In the genomic region with DNA sequence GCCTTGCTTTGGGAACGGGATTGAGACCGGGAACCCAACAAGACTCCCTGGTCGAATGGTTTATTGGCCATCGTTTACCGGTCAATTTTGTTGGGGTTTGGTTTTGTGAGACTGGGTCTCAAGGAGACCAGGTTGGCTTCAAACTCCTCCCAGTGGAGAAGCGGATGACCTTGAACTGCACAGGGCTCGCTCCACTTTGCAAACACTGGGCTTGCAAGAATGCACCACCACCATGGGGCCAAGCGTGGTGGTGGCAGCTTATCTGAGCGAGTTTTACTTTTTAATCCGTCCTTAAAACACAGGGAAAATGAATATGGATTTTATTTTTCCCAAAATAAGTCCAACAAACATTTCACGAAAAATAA, we compare ENCODE assay signal across 8 mouse cellular contexts. TPM values are rescaled to one million over a fixed set of nuclear protein-coding genes. Genes with fewer than 3 reads are reported as not detected.
DNase-seq lines count a peak whose midpoint lies in the region; ATAC-seq lines count a peak whose summit lies in the region.

No protein-coding gene starts in this region.

- peak overlapping the region; percentile 74 for H3K9ac ChIP-seq in heart, embryonic 15.5 days
- no peak overlapping the region for H3K9ac ChIP-seq in hindbrain, embryonic 12.5 days
- H3K9ac ChIP-seq in midbrain, embryonic 14.5 days (replicated peaks; ENCODE audit: low read length) = peak overlapping the region; percentile 66

- no peaks in the 10 kb centered on the region for H3K9me3 ChIP-seq in heart, embryonic 15.5 days (replicated peaks)
- no peaks in the 10 kb centered on the region for H3K9me3 ChIP-seq in hindbrain, embryonic 12.5 days (replicated peaks)
- no peaks in the 10 kb centered on the region for H3K9me3 ChIP-seq in midbrain, embryonic 14.5 days (ENCODE audit: control insufficient read depth, low read length)

- no peak overlapping the region for H3K27ac ChIP-seq in heart, embryonic 15.5 days
- H3K27ac ChIP-seq in brown adipose tissue, adult 24 weeks (replicated peaks; ENCODE audit: low read depth, low read length) = 0 out of 2 replicates have a peak overlapping the region, but pooled peaks have one; percentile 2
- H3K27ac ChIP-seq in hindbrain, embryonic 12.5 days = no peak overlapping the region
- H3K27ac ChIP-seq in midbrain, embryonic 14.5 days (replicated peaks; ENCODE audit: low read depth, low read length) = no peak overlapping the region

- WGBS in heart, embryonic 15.5 days = 21% methylated on average over 11 of the region's 11 CpGs
- WGBS in hindbrain, embryonic 12.5 days = 24% methylated on average over 11 of the region's 11 CpGs
- WGBS in midbrain, embryonic 14.5 days = 19% methylated on average over 11 of the region's 11 CpGs

- no peak for DNase-seq in heart, adult 9 months (ENCODE audit: low spot score in 2 of 2)
- peak; percentile 45 for DNase-seq in midbrain, embryonic 14.5 days
- no peak for DNase-seq in left cerebral cortex, postnatal 10 days (ENCODE audit: extremely low spot score in 1 of 2, low spot score in 2 of 2)
- DNase-seq in layer of hippocampus, adult 9-10 months (ENCODE audit: low spot score) = no peak
- DNase-seq in layer of hippocampus, postnatal 10 days (ENCODE audit: low spot score in 2 of 2) = no peak

- peak; percentile 62; the same call in 1 of the 2 replicates for ATAC-seq in heart, embryonic 15.5 days (replicated peaks; ENCODE audit: insufficient number of reproducible peaks, insufficient read depth, low FRiP score, low read depth)
- ATAC-seq in hindbrain, embryonic 12.5 days (ENCODE audit: low FRiP score) = peak; percentile 73
- peak; percentile 53; the same call in 1 of the 2 replicates for ATAC-seq in midbrain, embryonic 14.5 days (ENCODE audit: low FRiP score, low TSS enrichment)

- H3K4me3 ChIP-seq in heart, embryonic 15.5 days = peak overlapping the region; percentile 77
- peak overlapping the region; percentile 73 for H3K4me3 ChIP-seq in brown adipose tissue, adult 24 weeks (ENCODE audit: insufficient read depth, low read depth, low read length)
- H3K4me3 ChIP-seq in hindbrain, embryonic 12.5 days = peak overlapping the region; percentile 71
- H3K4me3 ChIP-seq in midbrain, embryonic 14.5 days (replicated peaks; ENCODE audit: low read depth, low read length) = peak overlapping the region; percentile 75

- peak overlapping the region; percentile 96 for H3K4me2 ChIP-seq in heart, embryonic 15.5 days
- peak overlapping the region; percentile 100 for H3K4me2 ChIP-seq in hindbrain, embryonic 12.5 days (replicated peaks)
- H3K4me2 ChIP-seq in midbrain, embryonic 14.5 days (ENCODE audit: low read length) = peak overlapping the region; percentile 100

- H3K36me3 ChIP-seq in heart, embryonic 15.5 days = no peaks in the 10 kb centered on the region
- no peaks in the 10 kb centered on the region for H3K36me3 ChIP-seq in hindbrain, embryonic 12.5 days
- no peaks in the 10 kb centered on the region for H3K36me3 ChIP-seq in midbrain, embryonic 14.5 days (ENCODE audit: control insufficient read depth, insufficient read depth, low read length)

- H3K27me3 ChIP-seq in heart, embryonic 15.5 days = no peaks in the 10 kb centered on the region
- peaks cover 11% of the 10 kb centered on the region; the same call in 1 of the 2 replicates for H3K27me3 ChIP-seq in hindbrain, embryonic 12.5 days
- H3K27me3 ChIP-seq in midbrain, embryonic 14.5 days (ENCODE audit: control insufficient read depth, insufficient read depth, low read length) = no peaks in the 10 kb centered on the region

- intact Hi-C loops in left cerebral cortex, postnatal 10 days (cut with DNase I) = loop anchor here (5.0 kb wide), 1 partner anchor 128 kb away; no protein-coding TSS in a partner anchor

- H3K4me1 ChIP-seq in heart, embryonic 15.5 days (replicated peaks) = peaks cover 4% of the 10 kb centered on the region
- H3K4me1 ChIP-seq in brown adipose tissue, adult 24 weeks (ENCODE audit: control insufficient read depth, insufficient read depth, insufficient read length, low read length) = peaks cover 1% of the 10 kb centered on the region; the same call in 1 of the 2 replicates
- no peaks in the 10 kb centered on the region for H3K4me1 ChIP-seq in hindbrain, embryonic 12.5 days
- H3K4me1 ChIP-seq in midbrain, embryonic 14.5 days (ENCODE audit: control insufficient read depth, insufficient read depth, low read length) = no peaks in the 10 kb centered on the region

RNA-seq across cellular contexts. Expression of a gene that starts 0.4 kb away (rescaled TPM):
- 10.2 and 11.5 TPM in 2 replicates for polyA plus RNA-seq in heart, embryonic 15.5 days (2015; fragmentation: Nextera tagmentation; extraction: Ambion mirVana)
- 5.0 and 5.4 TPM in 2 replicates for polyA plus RNA-seq in brown adipose tissue, adult 24 weeks (2012; ENCODE audit: insufficient read depth, insufficient read length, missing spikeins)
- polyA plus RNA-seq in hindbrain, embryonic 12.5 days (2016; fragmentation: Nextera tagmentation; extraction: Ambion mirVana) = 1.7 and 1.9 TPM in 2 replicates
- 8.6 and 18.6 TPM in 2 replicates for polyA plus RNA-seq in midbrain, embryonic 14.5 days (2014; fragmentation: Nextera tagmentation; extraction: Ambion mirVana)
- total RNA-seq in left cerebral cortex, postnatal 10 days (2021) = 10 to 100 TPM; 15.1 to 18.4 TPM
- total RNA-seq in layer of hippocampus, postnatal 10 days (2021) = 10 to 100 TPM in 1 of 2 experiments, 1 to 10 TPM in 1; 9.7 to 10.2 TPM
